Mouse (Mus musculus) E14TG2a.4 (cell line): ENCODE results near the gene Thsd4.

Experiments
- CTCF ChIP-seq: conservative IDR thresholded peaks from 2 replicates; pipeline ENCODE4 v1.5.1; 2014; ENCODE audit warnings: low read length
- NANOG ChIP-seq: IDR thresholded peaks from 2 replicates; pipeline ENCODE4 v1.6.1; 2014; ENCODE audit warnings: borderline replicate concordance, low read length, mixed read lengths
- POU5F1 ChIP-seq: IDR thresholded peaks from 2 replicates; pipeline ENCODE4 v1.6.1; 2014; ENCODE audit warnings: low read length, borderline replicate concordance

- TF ChIP-seq CTCF (no peak), NANOG (no peak), POU5F1 (no peak)
These were observed 11.0 kb downstream of the Thsd4 start for GRCm38 (mm10) chr9:60510876-60511275.
